Mouse (Mus musculus) heart, embryonic 15.5 days (tissue): ENCODE measurements around the gene Spi1. TPM values are rescaled to one million over a fixed set of nuclear protein-coding genes. Genes with fewer than 3 reads are reported as not detected.

Experiments used
- ATAC-seq: fragments of 200-750 bp; cut with Nextera tagmentation; replicated peaks from 2 replicates; pipeline ENCODE4 v1.8.0; 2017; ENCODE audit warnings: low read depth, moderate TSS enrichment; ENCODE audit not compliant: insufficient number of reproducible peaks, insufficient read depth, low FRiP score
- H3K27ac ChIP-seq: fragments of 300-500 bp; sonication (generic); 2 replicates; pipeline ENCODE4 v1.5.1; 2015; ENCODE audit warnings: mild to moderate bottlenecking, inconsistent platforms
- H3K27me3 ChIP-seq: fragments of 300-500 bp; sonication (generic); 2 replicates; pipeline ENCODE4 v1.6.1; 2015; ENCODE audit warnings: inconsistent platforms
- H3K36me3 ChIP-seq: fragments of 300-500 bp; sonication (generic); 2 replicates; pipeline ENCODE4 v1.6.1; 2015; ENCODE audit warnings: mild to moderate bottlenecking, inconsistent platforms
- H3K4me1 ChIP-seq: fragments of 300-500 bp; sonication (generic); replicated peaks from 2 replicates; pipeline ENCODE4 v1.6.1; 2015; ENCODE audit warnings: inconsistent platforms
- H3K4me2 ChIP-seq: fragments of 300-500 bp; sonication (generic); 2 replicates; pipeline ENCODE4 v1.6.1; 2015; ENCODE audit warnings: inconsistent platforms, mild to moderate bottlenecking, moderate library complexity
- H3K4me3 ChIP-seq: fragments of 300-500 bp; sonication (generic); 2 replicates; pipeline ENCODE4 v1.5.1; 2015; ENCODE audit warnings: mild to moderate bottlenecking, inconsistent platforms
- H3K9ac ChIP-seq: fragments of 300-500 bp; sonication (generic); 2 replicates; pipeline ENCODE4 v1.6.1; 2015; ENCODE audit warnings: mild to moderate bottlenecking, inconsistent platforms
- H3K9me3 ChIP-seq: fragments of 300-500 bp; sonication (generic); replicated peaks from 2 replicates; pipeline ENCODE4 v1.6.1; 2016; ENCODE audit warnings: inconsistent platforms
- WGBS: fragments of 180-500 bp; shearing (Covaris S2); methylation state at CpG from one replicate; pipeline ENCODE4 v1.1.7; 2015; ENCODE audit warnings: mixed read lengths; 5-methylcytosine and 5-hydroxymethylcytosine counted together
- polyA plus RNA-seq: library from polyadenylated mRNA; unstranded; fragments of >200 nt; fragmentation: Nextera tagmentation; extraction: Ambion mirVana; gene quantifications from 2 replicates; pipeline ENCODE4 v1.2.1, GENCODE M21; 2015

The Spi1 gene
- polyA plus RNA-seq, 1 experiment from 2014 or later = 3.9 TPM

GRCm38 (mm10) chr2:91082844-91083243 lies 654 bp downstream of the Spi1 start:
- WGBS = 55% methylated on average over 11 of the region's 11 CpGs
- ATAC-seq = no peak

DNA sequence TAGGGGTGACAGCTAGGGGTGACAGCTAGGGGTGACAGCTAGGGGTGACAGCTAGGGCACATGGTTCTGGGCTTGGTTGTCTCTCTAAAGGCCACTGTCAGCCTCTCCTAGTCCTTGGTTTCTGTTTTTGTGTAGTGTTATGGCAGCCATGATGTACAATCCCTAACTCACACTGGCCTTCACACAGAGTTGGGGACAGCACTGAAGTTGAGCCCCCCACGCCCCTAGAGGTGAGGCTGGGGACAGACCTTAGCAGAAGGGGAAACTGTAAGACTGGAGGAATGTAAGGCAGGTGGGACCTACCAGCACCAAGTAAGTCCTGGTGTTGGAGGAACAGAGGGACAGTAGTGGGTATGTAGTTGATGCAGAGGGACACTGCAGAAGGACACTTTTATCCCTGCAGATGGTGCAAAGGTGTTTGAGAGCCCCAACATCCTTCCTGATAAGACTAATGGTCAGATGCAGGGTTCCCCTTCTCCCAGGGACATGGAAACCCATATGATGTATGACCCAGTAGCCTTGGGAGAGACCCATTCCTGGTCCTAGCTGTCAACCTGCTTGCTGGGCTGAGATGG lies 1.3 kb downstream of the Spi1 start:
- no peak for ATAC-seq
- Histone ChIP-seq H3K36me3 (no peaks in the 10 kb centered on the region), H3K9ac (no peak overlapping the region), H3K4me2 (no peak overlapping the region), H3K27ac (no peak overlapping the region), H3K4me3 (no peak overlapping the region), H3K4me1 (peaks cover 11% of the 10 kb centered on the region), H3K27me3 (no peaks in the 10 kb centered on the region), H3K9me3 (no peaks in the 10 kb centered on the region)
- 36% methylated on average over 1 of the region's 1 CpGs for WGBS

More at GRCm38 (mm10) chr2:91082844-91083243, 654 bp downstream of the Spi1 start:
- Histone ChIP-seq H3K9ac (no peak overlapping the region), H3K27ac (0 out of 2 replicates have a peak overlapping the region, but pooled peaks have one; percentile 36), H3K27me3 (no peaks in the 10 kb centered on the region), H3K4me3 (no peak overlapping the region), H3K9me3 (no peaks in the 10 kb centered on the region), H3K36me3 (no peaks in the 10 kb centered on the region), H3K4me1 (peaks cover 16% of the 10 kb centered on the region), H3K4me2 (no peak overlapping the region)

GRCm38 (mm10) chr2:91084179-91084820 lies 2.1 kb downstream of the Spi1 start:
- 79% methylated on average over 15 of the region's 15 CpGs for WGBS
- Histone ChIP-seq H3K36me3 (no peaks in the 10 kb centered on the region), H3K9ac (no peak overlapping the region), H3K27me3 (no peaks in the 10 kb centered on the region), H3K27ac (no peak overlapping the region), H3K4me3 (no peak overlapping the region), H3K9me3 (no peaks in the 10 kb centered on the region), H3K4me1 (peaks cover 5% of the 10 kb centered on the region), H3K4me2 (no peak overlapping the region)
- ATAC-seq = no peak

DNA sequence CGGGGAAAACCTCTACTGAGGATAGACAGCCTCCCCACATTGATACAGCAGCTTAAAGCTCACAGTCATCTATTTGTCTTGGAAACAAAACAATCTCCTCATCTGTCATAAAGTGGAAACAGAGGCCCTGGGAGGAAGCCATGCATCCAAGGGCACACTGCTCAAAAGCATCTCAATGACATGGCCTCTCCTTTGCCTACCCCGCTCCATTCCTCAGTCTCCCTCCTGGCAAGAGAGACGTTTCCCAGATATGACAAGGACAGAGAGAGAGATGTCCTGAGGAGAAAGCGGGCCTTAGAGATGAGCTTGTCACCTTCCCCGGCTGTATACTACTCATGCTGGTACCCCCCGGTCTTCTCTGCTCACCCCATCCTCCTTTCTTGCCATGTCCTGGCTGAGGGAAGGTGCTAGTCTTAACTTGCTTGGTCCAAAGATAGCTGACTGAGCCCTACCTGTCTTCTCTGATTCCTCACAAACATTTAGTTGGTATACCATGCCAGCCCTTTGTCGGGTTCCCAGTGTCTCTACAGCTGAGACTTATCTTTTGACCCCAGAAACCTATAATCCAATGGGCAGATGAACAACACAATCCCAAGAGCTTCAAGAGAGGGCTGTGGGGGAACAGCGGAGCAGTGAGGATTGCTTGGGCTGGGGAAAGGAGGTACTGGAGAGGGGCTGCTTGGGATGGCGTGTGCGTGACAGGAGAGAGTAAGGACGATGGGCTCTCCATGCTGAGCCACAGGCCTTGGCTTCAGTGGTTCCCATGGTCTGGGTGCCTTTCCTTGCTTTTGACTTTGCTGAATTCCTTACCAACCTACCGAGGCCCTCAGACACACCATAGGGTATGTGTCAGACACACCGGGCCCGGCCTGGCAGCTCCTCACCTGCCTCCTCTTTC lies 3.6 kb downstream of the Spi1 start:
- H3K9me3 ChIP-seq = no peaks in the 10 kb centered on the region
- H3K4me3 ChIP-seq = no peak overlapping the region
- no peak overlapping the region for H3K9ac ChIP-seq
- WGBS = 84% methylated on average over 14 of the region's 14 CpGs
- no peak for ATAC-seq
- H3K36me3 ChIP-seq = no peaks in the 10 kb centered on the region
- no peak overlapping the region for H3K4me2 ChIP-seq
- H3K27me3 ChIP-seq = no peaks in the 10 kb centered on the region
- H3K4me1 ChIP-seq = peaks cover 5% of the 10 kb centered on the region
- H3K27ac ChIP-seq = no peak overlapping the region

DNA sequence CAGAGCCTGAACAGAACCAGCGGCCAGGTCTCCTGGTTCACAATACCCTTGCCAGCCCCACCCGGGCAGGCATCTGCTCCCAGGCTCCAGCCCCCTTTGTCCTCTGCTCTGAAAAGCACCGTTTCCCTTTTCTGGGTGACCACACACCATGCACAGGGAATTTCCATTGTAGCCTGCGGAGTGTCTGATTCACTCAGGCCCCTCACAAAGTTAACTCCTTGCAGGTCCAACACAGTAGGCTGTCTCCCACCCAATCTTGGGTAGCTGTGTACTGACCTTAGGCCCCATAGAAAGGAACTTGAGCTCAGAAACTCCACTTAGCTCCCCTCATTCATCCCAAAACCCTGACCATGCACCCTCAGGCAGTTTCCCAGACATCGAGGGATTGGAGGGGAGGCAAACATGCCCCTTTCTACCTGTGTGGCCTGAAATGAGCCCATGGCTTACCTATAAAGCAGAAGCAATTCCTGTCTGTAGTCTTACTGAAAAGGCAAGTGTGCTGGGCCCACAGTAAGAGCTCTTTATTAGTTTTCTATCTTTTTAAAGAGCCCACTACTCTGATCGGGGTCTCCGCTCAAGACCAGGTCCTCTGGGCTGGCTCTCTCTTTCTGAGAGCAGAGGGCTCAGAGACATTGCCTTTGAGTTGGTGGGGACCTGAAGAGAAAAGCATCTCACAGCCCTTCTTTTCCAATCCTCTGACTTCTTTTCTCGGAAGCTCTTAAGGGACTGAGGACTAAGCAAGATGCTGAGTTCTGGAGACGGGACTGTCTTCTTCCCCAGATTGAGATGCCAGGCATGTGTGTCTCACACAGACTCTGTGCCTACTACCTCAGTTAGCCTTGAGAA lies 4.4 kb downstream of the Spi1 start:
- H3K27ac ChIP-seq = no peak overlapping the region
- H3K4me1 ChIP-seq = peaks cover 5% of the 10 kb centered on the region
- H3K9me3 ChIP-seq = no peaks in the 10 kb centered on the region
- no peak overlapping the region for H3K9ac ChIP-seq
- H3K27me3 ChIP-seq = no peaks in the 10 kb centered on the region
- no peak for ATAC-seq
- H3K4me3 ChIP-seq = no peak overlapping the region
- 72% methylated on average over 9 of the region's 9 CpGs for WGBS
- H3K4me2 ChIP-seq = no peak overlapping the region
- no peaks in the 10 kb centered on the region for H3K36me3 ChIP-seq

- Histone ChIP-seq H3K4me1 (peaks cover 5% of the 10 kb centered on the region), H3K9me3 (no peaks in the 10 kb centered on the region), H3K27me3 (no peaks in the 10 kb centered on the region), H3K36me3 (no peaks in the 10 kb centered on the region), H3K27ac (no peak overlapping the region), H3K4me3 (no peak overlapping the region), H3K9ac (no peak overlapping the region), H3K4me2 (no peak overlapping the region)
- 75% methylated on average over 9 of the region's 9 CpGs for WGBS
- ATAC-seq = no peak
Measured at GRCm38 (mm10) chr2:91087453-91087852, 5.3 kb downstream of the Spi1 start.

- Histone ChIP-seq H3K9me3 (no peaks in the 10 kb centered on the region), H3K4me3 (no peak overlapping the region)
Measured at GRCm38 (mm10) chr2:91088987-91089386, 6.8 kb downstream of the Spi1 start.

GRCm38 (mm10) chr2:91090208-91090607 lies 8.0 kb downstream of the Spi1 start:
- Histone ChIP-seq H3K4me1 (no peaks in the 10 kb centered on the region), H3K9me3 (no peaks in the 10 kb centered on the region), H3K4me2 (no peak overlapping the region), H3K9ac (no peak overlapping the region), H3K27ac (no peak overlapping the region), H3K36me3 (no peaks in the 10 kb centered on the region), H3K4me3 (no peak overlapping the region), H3K27me3 (no peaks in the 10 kb centered on the region)
- 70% methylated on average over 6 of the region's 6 CpGs for WGBS
- no peak for ATAC-seq

More at GRCm38 (mm10) chr2:91088987-91089386, 6.8 kb downstream of the Spi1 start:
- WGBS = 72% methylated on average over 9 of the region's 9 CpGs
- H3K9ac ChIP-seq = no peak overlapping the region
- no peak overlapping the region for H3K4me2 ChIP-seq
- H3K27ac ChIP-seq = no peak overlapping the region
- no peaks in the 10 kb centered on the region for H3K4me1 ChIP-seq
- no peaks in the 10 kb centered on the region for H3K36me3 ChIP-seq
- H3K27me3 ChIP-seq = no peaks in the 10 kb centered on the region
- ATAC-seq = no peak

GRCm38 (mm10) chr2:91090827-91091226 lies 8.6 kb downstream of the Spi1 start:
- WGBS = 68% methylated on average over 6 of the region's 6 CpGs
- H3K4me2 ChIP-seq = no peak overlapping the region
- H3K36me3 ChIP-seq = no peaks in the 10 kb centered on the region
- H3K9ac ChIP-seq = no peak overlapping the region
- H3K27me3 ChIP-seq = no peaks in the 10 kb centered on the region
- no peak overlapping the region for H3K27ac ChIP-seq
- H3K4me1 ChIP-seq = no peaks in the 10 kb centered on the region
- H3K9me3 ChIP-seq = no peaks in the 10 kb centered on the region
- no peak overlapping the region for H3K4me3 ChIP-seq
- ATAC-seq = no peak

- no peak for ATAC-seq
- H3K27ac ChIP-seq = no peak overlapping the region
- H3K36me3 ChIP-seq = no peaks in the 10 kb centered on the region
- H3K27me3 ChIP-seq = no peaks in the 10 kb centered on the region
- peak overlapping the region; percentile 9; the same call in 1 of the 2 replicates for H3K4me3 ChIP-seq
- H3K4me2 ChIP-seq = peak overlapping the region; percentile 5; the same call in 1 of the 2 replicates
- 60% methylated on average over 14 of the region's 14 CpGs for WGBS
- peaks cover 9% of the 10 kb centered on the region for H3K4me1 ChIP-seq
- no peaks in the 10 kb centered on the region for H3K9me3 ChIP-seq
- H3K9ac ChIP-seq = no peak overlapping the region
Measured at GRCm38 (mm10) chr2:91096524-91096923, 14.3 kb downstream of the Spi1 start.

DNA sequence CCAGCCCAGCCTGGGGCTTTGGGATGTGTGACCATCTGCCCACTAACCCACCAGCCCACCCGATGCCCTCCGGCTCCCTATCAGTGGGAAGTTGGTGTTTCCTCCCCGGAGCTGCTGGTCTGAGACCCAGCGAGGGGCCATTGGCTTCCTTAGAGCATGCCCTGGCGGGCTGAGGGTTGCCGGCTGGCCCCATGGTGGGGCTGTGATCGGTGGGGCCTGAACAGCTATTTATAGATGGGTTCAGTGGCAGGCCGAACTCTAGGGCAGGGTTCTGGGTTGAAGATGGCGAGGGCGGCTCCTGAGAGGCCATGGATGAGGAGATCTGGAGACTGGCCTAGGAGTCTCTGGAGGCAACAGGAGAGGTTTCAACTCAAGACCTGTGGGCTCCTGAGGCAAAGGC lies 14.8 kb downstream of the Spi1 start:
- H3K4me3 ChIP-seq = peak overlapping the region; percentile 9; the same call in 1 of the 2 replicates

More for the DNA sequence above, 14.8 kb downstream of the Spi1 start:
- WGBS = 44% methylated on average over 10 of the region's 10 CpGs
- no peaks in the 10 kb centered on the region for H3K27me3 ChIP-seq
- no peaks in the 10 kb centered on the region for H3K36me3 ChIP-seq
- ATAC-seq = no peak
- no peaks in the 10 kb centered on the region for H3K9me3 ChIP-seq
- H3K9ac ChIP-seq = no peak overlapping the region
- H3K4me2 ChIP-seq = peak overlapping the region; percentile 5; the same call in 1 of the 2 replicates
- peaks cover 9% of the 10 kb centered on the region for H3K4me1 ChIP-seq
- H3K27ac ChIP-seq = no peak overlapping the region
